Mouse (Mus musculus): ENCODE results near the gene Fam219b.

- no peak for TF ChIP-seq CTCF (IDR thresholded peaks at IDR 0.05; ENCODE audit: low read depth, low read length)
- no peak for TF ChIP-seq POLR2A (IDR thresholded peaks at IDR 0.05; ENCODE audit: extremely low read depth, insufficient read depth, low read length)
These were observed 25.6 kb downstream of the Fam219b start for GRCm38 (mm10) chr9:57562896-57563372.
